Mouse (Mus musculus) CH12.LX (cell line): ENCODE measurements at regions not wholly inside any gene's neighbourhood (a gene's known extent, or its start where the extent isn't known, plus 50 kb on each side); places are given as distances from the start of the nearest gene placed in this dataset.

Experiments
- DNase-seq: peaks from one replicate; pipeline ENCODE4 v3.0.0-alpha.2; 2013; ENCODE audit errors: extremely low read depth
- H3K27ac ChIP-seq: 2 replicates; pipeline ENCODE4 v1.5.1; 2012; ENCODE audit warnings: low read depth, mild to moderate bottlenecking, control low read depth, moderate library complexity; ENCODE audit not compliant: insufficient read depth
- H3K27me3 ChIP-seq: replicated peaks from 2 replicates; pipeline ENCODE3; 2012; ENCODE audit warnings: inconsistent platforms
- H3K36me3 ChIP-seq, 2 experiments: replicated peaks in 1 of 2; 2 replicates each; pipeline versions ENCODE3 to v1.6.1; 2012; ENCODE audit warnings: inconsistent platforms in 1 of 2, low read length in 1 of 2, mild to moderate bottlenecking in 1 of 2, mixed read lengths in 1 of 2, moderate library complexity in 1 of 2; ENCODE audit not compliant: control insufficient read depth in 1 of 2, insufficient read depth in 1 of 2
- H3K4me1 ChIP-seq, 2 experiments: 2 replicates each; pipeline ENCODE4 v1.6.1; 2012; ENCODE audit warnings: inconsistent platforms in 1 of 2, moderate library complexity in 1 of 2; ENCODE audit not compliant: insufficient read depth in 2 of 2, control insufficient read depth in 1 of 2
- H3K4me2 ChIP-seq: 2 replicates; pipeline ENCODE4 v1.6.1; 2012; ENCODE audit warnings: low read depth, mild to moderate bottlenecking, control low read depth; ENCODE audit not compliant: poor library complexity, insufficient read depth, severe bottlenecking
- H3K4me3 ChIP-seq, 3 experiments: fragments of 150-350 bp in 1 of 3; sonication (generic) in 1 of 3; replicated peaks in 1 of 3; 2 replicates each; pipeline versions ENCODE3 to v1.5.1; 2011 to 2012; ENCODE audit warnings: low read depth in 2 of 3, low read length in 2 of 3, mild to moderate bottlenecking in 2 of 3, moderate library complexity in 2 of 3, control low read depth in 1 of 3, improper control_type of control experiment in 1 of 3, inconsistent platforms in 1 of 3, mixed read lengths in 1 of 3; ENCODE audit not compliant: poor library complexity in 1 of 3
- H3K79me2 ChIP-seq: replicated peaks from 2 replicates; pipeline ENCODE4 v1.6.1; 2012; ENCODE audit warnings: mild to moderate bottlenecking, moderate library complexity; ENCODE audit not compliant: control insufficient read depth, poor library complexity, insufficient read depth, severe bottlenecking; ENCODE audit errors: extremely low read depth
- H3K9ac ChIP-seq: 2 replicates; pipeline ENCODE4 v1.6.1; 2012; ENCODE audit warnings: low read depth, mild to moderate bottlenecking, control low read depth, moderate library complexity; ENCODE audit not compliant: insufficient read depth
- H3K9me3 ChIP-seq: replicated peaks from 2 replicates; pipeline ENCODE3; 2012; ENCODE audit warnings: low read length, inconsistent platforms, mixed read lengths
- BHLHE40 ChIP-seq: IDR thresholded peaks from 2 replicates; pipeline ENCODE4 v1.6.1; 2011; ENCODE audit warnings: mild to moderate bottlenecking, low read depth, low read length, improper control_type of control experiment
- CHD1 ChIP-seq: IDR thresholded peaks from 2 replicates; pipeline ENCODE4 v1.6.1; 2012; ENCODE audit warnings: low read depth, low read length, improper control_type of control experiment, inconsistent platforms
- CHD2 ChIP-seq: IDR thresholded peaks from 2 replicates; pipeline ENCODE4 v1.6.1; 2011; ENCODE audit warnings: low read length, improper control_type of control experiment
- E2F4 ChIP-seq: IDR thresholded peaks from 2 replicates; pipeline ENCODE4 v1.6.1; 2011; ENCODE audit warnings: low read depth, low read length, improper control_type of control experiment; ENCODE audit not compliant: insufficient replicate concordance
- ELF1 ChIP-seq: IDR thresholded peaks from 2 replicates; pipeline ENCODE4 v1.6.1; 2014; ENCODE audit warnings: low read depth, mild to moderate bottlenecking, inconsistent platforms, low read length, improper control_type of control experiment
- EP300 ChIP-seq: IDR thresholded peaks from 2 replicates; pipeline ENCODE4 v1.6.1; 2011; ENCODE audit warnings: low read length, improper control_type of control experiment
- HCFC1 ChIP-seq: IDR thresholded peaks from 2 replicates; pipeline ENCODE4 v1.6.1; 2012; ENCODE audit warnings: low read depth, mild to moderate bottlenecking, inconsistent platforms, low read length, improper control_type of control experiment
- JUN ChIP-seq: IDR thresholded peaks from 2 replicates; pipeline ENCODE4 v1.6.1; 2011; ENCODE audit warnings: low read depth, mild to moderate bottlenecking, low read length, improper control_type of control experiment, moderate library complexity; ENCODE audit not compliant: insufficient read depth
- KAT2A ChIP-seq: IDR thresholded peaks from 2 replicates; pipeline ENCODE4 v1.6.1; 2012; ENCODE audit warnings: low read length, improper control_type of control experiment, inconsistent platforms; ENCODE audit not compliant: insufficient replicate concordance
- MAFK ChIP-seq: IDR thresholded peaks from 2 replicates; pipeline ENCODE4 v1.6.1; 2011; ENCODE audit warnings: low read length, improper control_type of control experiment; ENCODE audit not compliant: insufficient replicate concordance
- MAZ ChIP-seq: IDR thresholded peaks from 2 replicates; pipeline ENCODE4 v1.6.1; 2012; ENCODE audit warnings: low read depth, mild to moderate bottlenecking, inconsistent platforms, low read length, improper control_type of control experiment, moderate library complexity
- MEF2A ChIP-seq: IDR thresholded peaks from 2 replicates; pipeline ENCODE4 v1.6.1; 2014; ENCODE audit warnings: low read depth, mild to moderate bottlenecking, inconsistent platforms, low read length, improper control_type of control experiment, borderline replicate concordance
- NELFE ChIP-seq: IDR thresholded peaks from 2 replicates; pipeline ENCODE4 v1.6.1; 2011; ENCODE audit warnings: low read depth, low read length, improper control_type of control experiment
- PAX5 ChIP-seq: IDR thresholded peaks from 2 replicates; pipeline ENCODE4 v1.6.1; 2012; ENCODE audit warnings: low read length, inconsistent platforms, mixed read lengths
- POLR2A ChIP-seq: IDR thresholded peaks from 2 replicates; pipeline ENCODE4 v1.6.1; 2011; ENCODE audit warnings: low read depth, mild to moderate bottlenecking, improper control_type of control experiment, low read length
- POLR2AphosphoS2 ChIP-seq: IDR thresholded peaks from 2 replicates; pipeline ENCODE4 v1.6.1; 2011; ENCODE audit warnings: low read depth, low read length, improper control_type of control experiment
- RAD21 ChIP-seq: IDR thresholded peaks from 2 replicates; pipeline ENCODE4 v1.6.1; 2011; ENCODE audit warnings: low read depth, mild to moderate bottlenecking, low read length, improper control_type of control experiment, moderate library complexity
- RCOR1 ChIP-seq: conservative IDR thresholded peaks from 2 replicates; pipeline ENCODE4 v1.6.1; 2012; ENCODE audit warnings: low read depth, mild to moderate bottlenecking, inconsistent platforms, low read length, improper control_type of control experiment
- SIN3A ChIP-seq: IDR thresholded peaks from 2 replicates; pipeline ENCODE4 v1.6.1; 2012; ENCODE audit warnings: low read length, improper control_type of control experiment, inconsistent platforms
- SMC3 ChIP-seq: IDR thresholded peaks from 2 replicates; pipeline ENCODE4 v1.6.1; 2011; ENCODE audit warnings: low read depth, low read length, improper control_type of control experiment
- TCF12 ChIP-seq: IDR thresholded peaks from 2 replicates; pipeline ENCODE4 v1.6.1; 2014; ENCODE audit warnings: low read depth, mild to moderate bottlenecking, inconsistent platforms, low read length, improper control_type of control experiment
- UBTF ChIP-seq: IDR thresholded peaks from 2 replicates; pipeline ENCODE4 v1.6.1; 2012; ENCODE audit warnings: low read depth, mild to moderate bottlenecking, inconsistent platforms, low read length, improper control_type of control experiment, moderate library complexity
- USF1 ChIP-seq: IDR thresholded peaks from 2 replicates; pipeline ENCODE4 v1.6.1; 2014; ENCODE audit warnings: low read depth, mild to moderate bottlenecking, inconsistent platforms, low read length, improper control_type of control experiment
- USF2 ChIP-seq: conservative IDR thresholded peaks from 2 replicates; pipeline ENCODE4 v1.6.1; 2011; ENCODE audit warnings: low read depth, low read length, improper control_type of control experiment
- ZKSCAN1 ChIP-seq: IDR thresholded peaks from 2 replicates; pipeline ENCODE4 v1.6.1; 2012; ENCODE audit warnings: low read depth, inconsistent platforms, low read length, improper control_type of control experiment, borderline replicate concordance
- ZMIZ1 ChIP-seq: IDR thresholded peaks from 2 replicates; pipeline ENCODE4 v1.6.1; 2012; ENCODE audit warnings: low read depth, mild to moderate bottlenecking, inconsistent platforms, low read length, improper control_type of control experiment
- ZNF384 ChIP-seq: IDR thresholded peaks from 2 replicates; pipeline ENCODE4 v1.6.1; 2012; ENCODE audit warnings: low read depth, low read length, improper control_type of control experiment, inconsistent platforms
- dilution Hi-C: fragments of 300-500 bp; cut with MboI; formaldehyde crosslinking; loops from 2 replicates; pipeline ENCODE4 v1.14.3; 2020; ENCODE audit warnings: low sequenced_read_pairs; ENCODE audit not compliant: extremely low pct_unique_long_range_greater_than_20kb, extremely low pct_ligation_motif_present
- in situ Hi-C: fragments of 300-500 bp; cut with MboI; formaldehyde crosslinking; loops from 3 replicates; pipeline ENCODE4 v1.14.3; 2019; ENCODE audit warnings: low sequenced_read_pairs, low pct_ligation_motif_present, low pct_unique_long_range_greater_than_20kb, mixed read lengths

GRCm38 (mm10) chr17:48789846-48790245 is 142.3 kb upstream of the Lrfn2 start:
- no peak overlapping the region for H3K9ac ChIP-seq
- TF ChIP-seq RCOR1 (no peak), TCF12 (no peak), POLR2AphosphoS2 (no peak), ZKSCAN1 (no peak), UBTF (no peak), ELF1 (no peak), JUN (no peak), E2F4 (no peak), POLR2A (no peak), MAFK (no peak), CHD1 (no peak), SIN3A (no peak), MEF2A (no peak), RAD21 (no peak), MAZ (no peak), HCFC1 (no peak), USF2 (no peak), ZNF384 (no peak), ZMIZ1 (no peak), SMC3 (no peak)
- TF ChIP-seq, all 38 proteins: peak for 0
- no peak for DNase-seq
- no peak overlapping the region for H3K4me2 ChIP-seq
- dilution Hi-C loops, result no loop called here
- H3K27me3 ChIP-seq, result no peaks in the 10 kb centered on the region
- no peak overlapping the region for H3K4me3 ChIP-seq
- in situ Hi-C loops, result no loop called here
- no peak overlapping the region for H3K27ac ChIP-seq
- no peaks in the 10 kb centered on the region for H3K4me1 ChIP-seq
- peaks cover 92% of the 10 kb centered on the region for H3K9me3 ChIP-seq
- no peaks in the 10 kb centered on the region for H3K36me3 ChIP-seq
- H3K79me2 ChIP-seq, result no peaks in the 10 kb centered on the region

GRCm38 (mm10) chr17:48790526-48790925 is 141.7 kb upstream of the Lrfn2 start:
- in situ Hi-C loops (no loop called here), dilution Hi-C loops (no loop called here)
- H3K4me1 ChIP-seq, result no peaks in the 10 kb centered on the region
- H3K27me3 ChIP-seq, result no peaks in the 10 kb centered on the region
- no peak for DNase-seq
- no peak overlapping the region for H3K27ac ChIP-seq
- H3K9ac ChIP-seq, result no peak overlapping the region
- no peak overlapping the region for H3K4me2 ChIP-seq
- no peak for TF ChIP-seq PAX5
- TF ChIP-seq EP300, result no peak
- TF ChIP-seq NELFE, result no peak
- TF ChIP-seq KAT2A, result no peak
- no peak for TF ChIP-seq E2F4
- TF ChIP-seq CHD2, result no peak
- TF ChIP-seq POLR2AphosphoS2, result no peak
- no peak for TF ChIP-seq JUN
- no peak for TF ChIP-seq USF2
- no peak for TF ChIP-seq USF1
- TF ChIP-seq UBTF, result no peak
- TF ChIP-seq BHLHE40, result no peak
- no peak for TF ChIP-seq ZMIZ1
- H3K4me3 ChIP-seq, result no peak overlapping the region
- peaks cover 90% of the 10 kb centered on the region for H3K9me3 ChIP-seq
- H3K36me3 ChIP-seq, result no peaks in the 10 kb centered on the region
- H3K79me2 ChIP-seq, result no peaks in the 10 kb centered on the region
